Mouse (Mus musculus): ENCODE data around the gene Padi4.

Padi4 gene

GRCm38 (mm10) chr4:140787414-140787813, 13.4 kb upstream of the Padi4 start:
- DNase-seq = no peak

GRCm38 (mm10) chr4:140785217-140785616, 11.2 kb upstream of the Padi4 start:
- DNase-seq = no peak

GRCm38 (mm10) chr4:140784292-140784945, 10.4 kb upstream of the Padi4 start:
- DNase-seq = no peak

GRCm38 (mm10) chr4:140782821-140783220, 8.8 kb upstream of the Padi4 start:
- no peak for DNase-seq

- no peak for DNase-seq
Measured at GRCm38 (mm10) chr4:140780507-140780906, 6.5 kb upstream of the Padi4 start.

- DNase-seq = no peak
Measured at GRCm38 (mm10) chr4:140779803-140780397, 5.9 kb upstream of the Padi4 start.

GRCm38 (mm10) chr4:140776623-140777022, 2.6 kb upstream of the Padi4 start:
- DNase-seq = no peak

- no peak for DNase-seq
Measured at GRCm38 (mm10) chr4:140775876-140776275, 1.8 kb upstream of the Padi4 start.

GRCm38 (mm10) chr4:140774893-140775292, 857 bp upstream of the Padi4 start:
- DNase-seq = no peak

- no peak for DNase-seq
Measured at GRCm38 (mm10) chr4:140771091-140771490, 2.9 kb downstream of the Padi4 start.

- peak in 1 of 2 experiments; percentile 33 for DNase-seq
Measured at GRCm38 (mm10) chr4:140770433-140770832, 3.6 kb downstream of the Padi4 start.

- no peak for DNase-seq
Measured at GRCm38 (mm10) chr4:140768973-140769372, 5.1 kb downstream of the Padi4 start.

- DNase-seq = no peak
Measured at GRCm38 (mm10) chr4:140765936-140766335, 8.1 kb downstream of the Padi4 start.

- DNase-seq = peak; percentile 40 to 71
Measured at GRCm38 (mm10) chr4:140763158-140763557, 10.9 kb downstream of the Padi4 start.

GRCm38 (mm10) chr4:140761601-140762000, 12.4 kb downstream of the Padi4 start:
- DNase-seq = no peak

- no peak for DNase-seq
Measured at GRCm38 (mm10) chr4:140755811-140756210, 18.2 kb downstream of the Padi4 start.

GRCm38 (mm10) chr4:140753366-140753765, 20.7 kb downstream of the Padi4 start:
- no peak for DNase-seq

- peak; percentile 46 to 57 for DNase-seq
Measured at GRCm38 (mm10) chr4:140750328-140750727, 23.7 kb downstream of the Padi4 start.

GRCm38 (mm10) chr4:140747978-140748377, 26.1 kb downstream of the Padi4 start:
- no peak for DNase-seq

GRCm38 (mm10) chr4:140744654-140745053, 29.4 kb downstream of the Padi4 start:
- DNase-seq = peak; percentile 25 to 40

- DNase-seq = no peak
Measured at GRCm38 (mm10) chr4:140743086-140743485, 30.9 kb downstream of the Padi4 start.

- no peak for DNase-seq
Measured at GRCm38 (mm10) chr4:140742543-140742942, 31.5 kb downstream of the Padi4 start, which contains the start of gene Padi6. Gene Padi6 (minus strand): TSS chr4:140742643.

GRCm38 (mm10) chr4:140741401-140741800, 32.6 kb downstream of the Padi4 start:
- DNase-seq = no peak

GRCm38 (mm10) chr4:140740655-140741054, 33.4 kb downstream of the Padi4 start:
- DNase-seq = no peak

- no peak for DNase-seq
Measured at GRCm38 (mm10) chr4:140732871-140733270, 41.2 kb downstream of the Padi4 start.
